ENCODE assay signal across 10 mouse cellular contexts in the genomic region with DNA sequence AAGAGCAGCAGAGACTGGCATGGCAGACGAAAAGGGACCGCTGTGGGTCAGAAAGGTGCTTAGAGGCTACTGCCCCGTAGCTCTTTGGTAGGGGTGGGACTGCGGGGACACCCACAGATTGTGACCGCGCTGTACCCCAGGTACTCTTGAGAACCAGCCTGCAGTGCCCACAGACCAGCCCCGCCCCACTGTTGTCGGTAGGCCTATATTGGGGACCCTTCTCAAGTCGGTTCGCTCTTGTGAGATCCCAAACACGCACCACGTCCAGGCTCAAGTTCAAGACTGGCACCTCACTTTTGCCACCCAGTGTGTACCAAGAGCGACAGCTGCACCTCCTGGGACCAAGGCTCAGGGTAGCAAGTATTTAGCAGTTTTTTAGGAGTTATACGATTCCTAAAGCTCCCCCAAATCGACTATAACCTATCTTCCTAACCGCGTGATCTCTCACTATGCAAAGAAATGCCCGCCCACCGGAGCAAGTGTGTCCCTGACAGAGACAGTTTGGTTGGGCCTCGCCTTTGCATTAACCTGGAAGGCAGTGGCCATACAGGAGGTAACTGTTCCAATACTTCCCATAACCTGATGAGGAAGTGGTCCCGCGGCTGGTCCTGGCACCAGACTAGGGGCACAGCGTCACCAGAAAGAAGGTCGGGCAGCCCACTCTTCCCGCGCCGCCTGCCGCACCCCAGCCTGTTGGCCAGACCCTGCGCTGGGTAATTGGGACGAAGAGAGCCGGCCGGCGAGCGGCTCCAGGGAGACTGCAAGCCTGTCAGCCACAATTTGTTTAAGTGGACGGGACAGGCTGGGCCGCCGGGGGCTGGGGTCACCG. TPM values are rescaled to one million over a fixed set of nuclear protein-coding genes. Genes with fewer than 3 reads are reported as not detected.
DNase-seq lines count a peak whose midpoint lies in the region; ATAC-seq and TF ChIP-seq lines count a peak whose summit lies in the region.
"Had no signal": no experiment of that assay in that cellular context is flagged by ENCODE, and none has a peak within 500 bp of the region (broad histone marks: within the 10 kb centered on the region; RNA-seq: fewer than 3 reads in every experiment).

No protein-coding gene starts in this region.

- no peak for DNase-seq in heart, embryonic 10.5 days (ENCODE audit: low spot score)
- no peak for DNase-seq in heart, postnatal 25 days (ENCODE audit: low spot score)
- DNase-seq in hindbrain, embryonic 11.5 days (ENCODE audit: low spot score), result peak; percentile 63
- DNase-seq in liver, embryonic 13.5 days, result no peak
- DNase-seq in right cerebral cortex, postnatal 10 days (ENCODE audit: low spot score in 2 of 2), result no peak
- DNase-seq in layer of hippocampus, postnatal 10 days (ENCODE audit: low spot score in 2 of 2), result no peak
- DNase-seq in cerebellum, adult 18-20 months, result no peak

- ATAC-seq in hindbrain, embryonic 11.5 days (ENCODE audit: low FRiP score), result no peak
- no peak for ATAC-seq in liver, embryonic 13.5 days (ENCODE audit: low read depth)

- peaks cover 88% of the 10 kb centered on the region for H3K4me1 ChIP-seq in heart, embryonic 10.5 days
- H3K4me1 ChIP-seq in ES-Bruce4 (ENCODE audit: control insufficient read depth, insufficient read depth, low read length), result no peaks in the 10 kb centered on the region
- peaks cover 22% of the 10 kb centered on the region for H3K4me1 ChIP-seq in hindbrain, embryonic 11.5 days (replicated peaks; ENCODE audit: control insufficient read depth, insufficient read depth, low read length)
- peaks cover 69% of the 10 kb centered on the region for H3K4me1 ChIP-seq in liver, embryonic 13.5 days (replicated peaks)

- WGBS in heart, embryonic 10.5 days, result 10% methylated on average over 38 of the region's 38 CpGs
- 7% methylated on average over 38 of the region's 38 CpGs for WGBS in hindbrain, embryonic 11.5 days
- 12% methylated on average over 38 of the region's 38 CpGs for WGBS in liver, embryonic 13.5 days (ENCODE audit: insufficient replicate concordance)

- no peak overlapping the region for H3K9ac ChIP-seq in ES-Bruce4 (ENCODE audit: low read depth, poor library complexity, severe bottlenecking)
- H3K9ac ChIP-seq in hindbrain, embryonic 11.5 days (ENCODE audit: low read depth, low read length), result no peak overlapping the region
- H3K9ac ChIP-seq in liver, embryonic 13.5 days, result no peak overlapping the region

- H3K36me3 ChIP-seq in heart, embryonic 10.5 days, result no peaks in the 10 kb centered on the region
- H3K36me3 ChIP-seq in ES-Bruce4 (ENCODE audit: control insufficient read depth, insufficient read depth, low read length, poor library complexity, severe bottlenecking), result no peaks in the 10 kb centered on the region
- H3K36me3 ChIP-seq in hindbrain, embryonic 11.5 days (ENCODE audit: control insufficient read depth, insufficient read depth, low read length), result no peaks in the 10 kb centered on the region
- no peaks in the 10 kb centered on the region for H3K36me3 ChIP-seq in liver, embryonic 13.5 days

- no peak for TF ChIP-seq CTCF in ES-Bruce4 (IDR thresholded peaks at IDR 0.05; ENCODE audit: low read depth, low read length)

- peak overlapping the region; percentile 20 for H3K4me2 ChIP-seq in hindbrain, embryonic 11.5 days (replicated peaks; ENCODE audit: low read depth, low read length)
- peak overlapping the region; percentile 29; the same call in 1 of the 2 replicates for H3K4me2 ChIP-seq in liver, embryonic 13.5 days

- H3K9me3 ChIP-seq in heart, embryonic 10.5 days, result no peaks in the 10 kb centered on the region
- no peaks in the 10 kb centered on the region for H3K9me3 ChIP-seq in ES-Bruce4 (replicated peaks; ENCODE audit: control insufficient read depth, insufficient read depth, low read length, poor library complexity, severe bottlenecking)
- no peaks in the 10 kb centered on the region for H3K9me3 ChIP-seq in hindbrain, embryonic 11.5 days (ENCODE audit: control insufficient read depth, low read length)
- H3K9me3 ChIP-seq in liver, embryonic 13.5 days (replicated peaks), result no peaks in the 10 kb centered on the region

- TF ChIP-seq POLR2A in ES-Bruce4 (IDR thresholded peaks at IDR 0.05; ENCODE audit: insufficient read depth, low read length), result no peak

- peaks cover 99% of the 10 kb centered on the region for H3K27me3 ChIP-seq in heart, embryonic 10.5 days (ENCODE audit: insufficient read depth, poor library complexity, severe bottlenecking)
- H3K27me3 ChIP-seq in ES-Bruce4 (ENCODE audit: control insufficient read depth, insufficient read depth, low read length, poor library complexity, severe bottlenecking), result peaks cover 39% of the 10 kb centered on the region
- H3K27me3 ChIP-seq in hindbrain, embryonic 11.5 days (ENCODE audit: control insufficient read depth, insufficient read depth, low read length), result peaks cover 80% of the 10 kb centered on the region
- H3K27me3 ChIP-seq in liver, embryonic 13.5 days, result peaks cover 100% of the 10 kb centered on the region

- no peak for TF ChIP-seq EP300 in ES-Bruce4 (IDR thresholded peaks at IDR 0.05; ENCODE audit: insufficient read depth, low read depth, low read length)

- intact Hi-C loops in heart, postnatal 25 days (cut with DNase I), result loop anchor here (5.0 kb wide), 1 partner anchor 212 kb away; no protein-coding TSS in a partner anchor

- peak overlapping the region; percentile 91 for H3K27ac ChIP-seq in heart, embryonic 10.5 days
- no peak overlapping the region for H3K27ac ChIP-seq in ES-Bruce4 (ENCODE audit: insufficient read depth, low read length)
- no peak overlapping the region for H3K27ac ChIP-seq in hindbrain, embryonic 11.5 days (ENCODE audit: low read depth, low read length)
- H3K27ac ChIP-seq in liver, embryonic 13.5 days, result no peak overlapping the region

- H3K4me3 ChIP-seq in heart, embryonic 10.5 days, result peak overlapping the region; percentile 75
- H3K4me3 ChIP-seq in ES-Bruce4 (ENCODE audit: low read depth, low read length), result peak overlapping the region; percentile 17; the same call in 1 of the 2 replicates
- H3K4me3 ChIP-seq in hindbrain, embryonic 11.5 days (ENCODE audit: low read depth, low read length), result no peak overlapping the region
- H3K4me3 ChIP-seq in liver, embryonic 13.5 days (replicated peaks), result no peak overlapping the region

RNA-seq across cellular contexts. Expression of gene Tbx2, which starts 3.4 kb away (rescaled TPM):
- 2.5 and 7.6 TPM in 2 replicates for polyA plus RNA-seq in heart, embryonic 10.5 days (2016; fragmentation: Nextera tagmentation; extraction: Ambion mirVana)
- 1 to 10 TPM; 6.2 to 7.1 TPM for total RNA-seq in heart, postnatal 25 days (2021)
- polyA plus RNA-seq in ES-Bruce4 (2011; ENCODE audit: insufficient read depth, insufficient read length, low read depth, missing spikeins), result 0.16 and 0.24 TPM in 2 replicates
- polyA plus RNA-seq in hindbrain, embryonic 11.5 days (2014; fragmentation: Nextera tagmentation; extraction: Ambion mirVana), result 2.3 and 3.7 TPM in 2 replicates
- polyA plus RNA-seq in liver, embryonic 13.5 days (2015; fragmentation: Nextera tagmentation; extraction: Ambion mirVana), result 0.25 and 0.27 TPM in 2 replicates
- 1 to 10 TPM; 3.0 to 3.9 TPM for total RNA-seq in layer of hippocampus, postnatal 10 days (2021)

RNA-seq across cellular contexts. Expression of gene Gm11444, which starts 21.2 kb away (rescaled TPM):
- not detected in 2 replicates for polyA plus RNA-seq in heart, embryonic 10.5 days (2016; fragmentation: Nextera tagmentation; extraction: Ambion mirVana)
- total RNA-seq in heart, postnatal 25 days (2021), result not detected
- polyA plus RNA-seq in ES-Bruce4 (2011; ENCODE audit: insufficient read depth, insufficient read length, low read depth, missing spikeins), result not detected in 2 replicates
- polyA plus RNA-seq in hindbrain, embryonic 11.5 days (2014; fragmentation: Nextera tagmentation; extraction: Ambion mirVana), result not detected in 2 replicates
- polyA plus RNA-seq in liver, embryonic 13.5 days (2015; fragmentation: Nextera tagmentation; extraction: Ambion mirVana), result not detected in 2 replicates
- not detected for total RNA-seq in layer of hippocampus, postnatal 10 days (2021)
- total RNA-seq: left cerebral cortex, postnatal 10 days had no signal
- polyA plus RNA-seq: brain, embryonic 14.5 days had no signal

RNA-seq across cellular contexts. Expression of gene Tbx4, which starts 57.3 kb away (rescaled TPM):
- 0.80 and 4.1 TPM in 2 replicates for polyA plus RNA-seq in heart, embryonic 10.5 days (2016; fragmentation: Nextera tagmentation; extraction: Ambion mirVana)
- under 1 TPM in 1 of 2 experiments, not detected in 1; 0.08 TPM for total RNA-seq in heart, postnatal 25 days (2021)
- 0.62 and 0.69 TPM in 2 replicates for polyA plus RNA-seq in ES-Bruce4 (2011; ENCODE audit: insufficient read depth, insufficient read length, low read depth, missing spikeins)
- 0.08 and 0.13 TPM in 2 replicates for polyA plus RNA-seq in hindbrain, embryonic 11.5 days (2014; fragmentation: Nextera tagmentation; extraction: Ambion mirVana)
- polyA plus RNA-seq in liver, embryonic 13.5 days (2015; fragmentation: Nextera tagmentation; extraction: Ambion mirVana), result 0.05 and 0.06 TPM in 2 replicates
- total RNA-seq in layer of hippocampus, postnatal 10 days (2021), result under 1 TPM; 0.54 to 0.69 TPM

Comparison
In these comparisons a context has a peak if more than half of its experiments do, and no peak if none do; other contexts are left out.
1. H3K4me3 ChIP-seq: peak in heart, embryonic 10.5 days (single experiment) and ES-Bruce4 (single experiment); none in hindbrain, embryonic 11.5 days (single experiment) and liver, embryonic 13.5 days (single experiment).